Mouse (Mus musculus) forebrain, embryonic 11.5 days (tissue): ENCODE data around the gene Cacna1i. TPM values are rescaled to one million over a fixed set of nuclear protein-coding genes. Genes with fewer than 3 reads are reported as not detected.
A peak's percentile ranks its signal among the peaks of the same experiment; 100 is the strongest.

ENCODE experiments used
- ATAC-seq: fragments of 200-750 bp; cut with Nextera tagmentation; replicated peaks from 2 replicates; pipeline ENCODE4 v1.8.0; 2017; ENCODE audit warnings: moderate TSS enrichment; ENCODE audit not compliant: low FRiP score
- DNase-seq: peaks from one replicate; pipeline ENCODE4 v3.0.0-alpha.2; 2017; ENCODE audit warnings: low spot score
- H3K27ac ChIP-seq: fragments of 300-500 bp; sonication (generic); 2 replicates; pipeline ENCODE4 v1.5.1; 2014; ENCODE audit warnings: low read depth, low read length
- H3K27me3 ChIP-seq: fragments of 300-500 bp; sonication (generic); 2 replicates; pipeline ENCODE4 v1.6.1; 2014; ENCODE audit warnings: mild to moderate bottlenecking, low read length, mixed read lengths; ENCODE audit not compliant: control insufficient read depth, insufficient read depth
- H3K36me3 ChIP-seq: fragments of 300-500 bp; sonication (generic); 2 replicates; pipeline ENCODE4 v1.6.1; 2014; ENCODE audit warnings: mild to moderate bottlenecking, low read length, moderate library complexity, mixed read lengths; ENCODE audit not compliant: control insufficient read depth, insufficient read depth
- H3K4me1 ChIP-seq: fragments of 300-500 bp; sonication (generic); replicated peaks from 2 replicates; pipeline ENCODE4 v1.6.1; 2014; ENCODE audit warnings: low read length, mixed read lengths; ENCODE audit not compliant: control insufficient read depth, insufficient read depth
- H3K4me2 ChIP-seq: fragments of 300-500 bp; sonication (generic); 2 replicates; pipeline ENCODE4 v1.6.1; 2014; ENCODE audit warnings: low read depth, mild to moderate bottlenecking, low read length, moderate library complexity, mixed read lengths; ENCODE audit not compliant: severe bottlenecking
- H3K4me3 ChIP-seq: fragments of 300-500 bp; sonication (generic); 2 replicates; pipeline ENCODE4 v1.5.1; 2014; ENCODE audit warnings: low read depth, low read length
- H3K9ac ChIP-seq: fragments of 300-500 bp; sonication (generic); 2 replicates; pipeline ENCODE4 v1.6.1; 2014; ENCODE audit warnings: low read length
- H3K9me3 ChIP-seq: fragments of 300-500 bp; sonication (generic); 2 replicates; pipeline ENCODE4 v1.6.1; 2016; ENCODE audit warnings: low read length, mixed read lengths; ENCODE audit not compliant: control insufficient read depth
- WGBS: fragments of 180-500 bp; shearing (Covaris S2); extraction: QIAGEN DNeasy Blood & Tissue Kit; methylation state at CpG from one replicate; pipeline ENCODE4 v1.1.7; 2014; 5-methylcytosine and 5-hydroxymethylcytosine counted together
- polyA plus RNA-seq: library from polyadenylated mRNA; unstranded; fragments of >200 nt; fragmentation: Nextera tagmentation; extraction: Ambion mirVana; gene quantifications from 2 replicates; pipeline ENCODE4 v1.2.1, GENCODE M21; 2014

Gene Cacna1i
- polyA plus RNA-seq, 1 experiment from 2014 or later: 0.12 TPM

GRCm38 (mm10) chr15:80317841-80318530, 30.9 kb downstream of the Cacna1i start:
- DNase-seq (no peak), ATAC-seq (peak; percentile 28; the same call in 1 of the 2 replicates)
- no peaks in the 10 kb centered on the region for H3K36me3 ChIP-seq
- H3K9me3 ChIP-seq: no peaks in the 10 kb centered on the region
- H3K27ac ChIP-seq: no peak overlapping the region
- WGBS: 71% methylated on average over 8 of the region's 8 CpGs
- H3K4me3 ChIP-seq: no peak overlapping the region
- no peak overlapping the region for H3K9ac ChIP-seq
- H3K27me3 ChIP-seq: no peaks in the 10 kb centered on the region
- no peak overlapping the region for H3K4me2 ChIP-seq
- peaks cover 5% of the 10 kb centered on the region; the same call in 1 of the 2 replicates for H3K4me1 ChIP-seq

DNA sequence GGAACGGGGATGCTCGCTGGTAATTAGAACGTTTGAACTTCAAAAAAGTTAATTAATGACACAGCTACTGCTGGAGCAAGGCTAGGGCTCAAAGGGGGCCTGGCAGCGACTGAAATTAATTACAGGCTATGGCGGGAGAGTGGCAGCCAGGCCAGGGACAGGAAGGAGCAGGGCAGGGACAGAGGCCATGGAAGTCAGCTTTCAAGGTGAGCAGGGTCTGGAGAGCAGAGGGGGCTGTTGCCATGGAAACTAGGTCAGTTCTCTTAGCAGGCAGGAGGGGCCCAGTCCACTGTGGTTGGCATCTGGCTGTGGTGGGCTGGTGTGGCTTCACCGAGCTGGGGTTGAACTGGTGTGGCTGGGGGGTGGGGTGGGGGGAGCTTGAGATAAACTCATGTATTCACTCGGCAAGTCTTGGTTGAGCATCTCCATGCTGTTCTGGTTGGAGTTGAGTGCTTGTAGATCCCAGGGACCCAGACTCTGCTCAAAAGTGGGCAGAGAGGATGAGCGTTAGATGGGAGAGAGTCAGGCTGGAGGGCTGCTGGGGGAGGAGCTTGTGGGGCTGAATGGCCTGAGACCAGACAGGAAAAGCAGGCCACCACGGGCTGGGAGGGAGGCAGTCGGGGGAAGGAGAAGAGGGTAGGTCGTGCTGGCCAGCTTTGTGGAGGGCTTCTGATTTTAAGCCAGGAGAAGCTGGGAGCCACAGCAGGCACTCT, 31.7 kb downstream of the Cacna1i start:
- ATAC-seq (peak; percentile 42; the same call in 1 of the 2 replicates), DNase-seq (peak; percentile 66)
- peaks cover 5% of the 10 kb centered on the region; the same call in 1 of the 2 replicates for H3K4me1 ChIP-seq
- H3K27ac ChIP-seq: no peak overlapping the region
- H3K36me3 ChIP-seq: no peaks in the 10 kb centered on the region
- no peak overlapping the region for H3K4me3 ChIP-seq
- no peaks in the 10 kb centered on the region for H3K9me3 ChIP-seq
- no peaks in the 10 kb centered on the region for H3K27me3 ChIP-seq
- WGBS: 14% methylated on average over 11 of the region's 11 CpGs
- H3K4me2 ChIP-seq: no peak overlapping the region
- H3K9ac ChIP-seq: no peak overlapping the region

GRCm38 (mm10) chr15:80319315-80319714, 32.3 kb downstream of the Cacna1i start:
- Histone ChIP-seq H3K27ac (no peak overlapping the region), H3K9me3 (no peaks in the 10 kb centered on the region), H3K27me3 (no peaks in the 10 kb centered on the region), H3K4me3 (no peak overlapping the region), H3K9ac (no peak overlapping the region), H3K4me1 (peaks cover 5% of the 10 kb centered on the region; the same call in 1 of the 2 replicates), H3K36me3 (no peaks in the 10 kb centered on the region), H3K4me2 (no peak overlapping the region)
- DNase-seq: no peak
- WGBS: 77% methylated on average over 2 of the region's 2 CpGs
- no peak for ATAC-seq

DNA sequence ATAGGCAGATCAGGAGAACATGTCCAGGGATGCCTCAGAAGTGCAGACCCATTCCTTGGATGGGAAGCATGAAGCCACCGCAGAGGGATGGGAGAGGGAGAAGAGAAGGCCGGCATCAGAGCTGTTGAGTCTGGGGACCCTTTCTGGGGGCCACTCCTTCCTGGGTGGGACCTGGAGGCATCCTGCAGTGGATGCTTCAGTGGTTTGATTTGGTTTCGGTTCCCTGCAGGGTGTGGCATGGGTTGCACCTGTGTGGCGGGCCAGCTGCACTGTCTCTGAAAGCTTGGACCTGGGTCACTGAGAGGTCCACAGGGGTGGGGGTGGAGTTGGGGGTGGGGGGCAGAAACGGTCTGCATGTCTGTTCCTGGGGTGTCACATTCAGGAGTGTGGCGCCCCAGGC, 32.9 kb downstream of the Cacna1i start:
- 84% methylated on average over 6 of the region's 6 CpGs for WGBS
- Histone ChIP-seq H3K27me3 (no peaks in the 10 kb centered on the region), H3K4me3 (no peak overlapping the region), H3K9ac (no peak overlapping the region), H3K36me3 (no peaks in the 10 kb centered on the region), H3K4me1 (peaks cover 5% of the 10 kb centered on the region; the same call in 1 of the 2 replicates), H3K9me3 (no peaks in the 10 kb centered on the region), H3K27ac (no peak overlapping the region), H3K4me2 (no peak overlapping the region)
- ATAC-seq: no peak
- no peak for DNase-seq

GRCm38 (mm10) chr15:80325207-80325606, 38.2 kb downstream of the Cacna1i start:
- H3K9me3 ChIP-seq: no peaks in the 10 kb centered on the region
- no peak overlapping the region for H3K4me3 ChIP-seq
- H3K27me3 ChIP-seq: no peaks in the 10 kb centered on the region
- WGBS: 84% methylated on average over 2 of the region's 2 CpGs
- H3K36me3 ChIP-seq: no peaks in the 10 kb centered on the region
- H3K4me2 ChIP-seq: no peak overlapping the region
- H3K4me1 ChIP-seq: no peaks in the 10 kb centered on the region
- H3K27ac ChIP-seq: no peak overlapping the region
- no peak for ATAC-seq
- no peak for DNase-seq
- no peak overlapping the region for H3K9ac ChIP-seq

GRCm38 (mm10) chr15:80325756-80326155, 38.7 kb downstream of the Cacna1i start:
- no peak overlapping the region for H3K9ac ChIP-seq
- ATAC-seq: no peak

DNA sequence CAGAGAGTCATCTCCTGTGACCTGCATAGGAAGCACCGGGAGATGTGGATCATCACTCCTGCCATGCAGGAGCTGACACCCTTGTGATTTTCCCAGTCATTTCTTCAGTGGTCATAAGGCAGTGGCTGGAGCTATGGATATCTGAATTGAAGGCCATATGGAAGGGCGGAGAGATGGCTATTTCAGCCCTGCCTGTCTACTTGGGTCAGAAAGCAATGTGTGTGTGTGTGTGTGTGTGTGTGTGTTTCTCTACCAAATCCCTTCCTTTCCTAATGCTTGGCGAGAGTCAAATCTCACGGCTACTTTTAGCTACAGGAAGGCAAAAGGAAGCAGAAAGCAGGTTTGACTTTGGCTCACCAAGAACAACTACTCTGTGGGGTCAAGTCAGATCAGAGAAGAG, 39.9 kb downstream of the Cacna1i start:
- no peaks in the 10 kb centered on the region for H3K9me3 ChIP-seq
- no peak overlapping the region for H3K4me3 ChIP-seq
- H3K4me2 ChIP-seq: no peak overlapping the region
- no peaks in the 10 kb centered on the region for H3K36me3 ChIP-seq
- 88% methylated on average over 4 of the region's 4 CpGs for WGBS
- DNase-seq (no peak), ATAC-seq (no peak)
- no peak overlapping the region for H3K27ac ChIP-seq
- H3K27me3 ChIP-seq: no peaks in the 10 kb centered on the region
- no peaks in the 10 kb centered on the region for H3K4me1 ChIP-seq
- H3K9ac ChIP-seq: no peak overlapping the region

More at GRCm38 (mm10) chr15:80325756-80326155, 38.7 kb downstream of the Cacna1i start:
- Histone ChIP-seq H3K27me3 (no peaks in the 10 kb centered on the region), H3K4me1 (no peaks in the 10 kb centered on the region), H3K4me2 (no peak overlapping the region), H3K9me3 (no peaks in the 10 kb centered on the region), H3K27ac (no peak overlapping the region), H3K4me3 (no peak overlapping the region), H3K36me3 (no peaks in the 10 kb centered on the region)
- 79% methylated on average over 9 of the region's 9 CpGs for WGBS
- DNase-seq: no peak

DNA sequence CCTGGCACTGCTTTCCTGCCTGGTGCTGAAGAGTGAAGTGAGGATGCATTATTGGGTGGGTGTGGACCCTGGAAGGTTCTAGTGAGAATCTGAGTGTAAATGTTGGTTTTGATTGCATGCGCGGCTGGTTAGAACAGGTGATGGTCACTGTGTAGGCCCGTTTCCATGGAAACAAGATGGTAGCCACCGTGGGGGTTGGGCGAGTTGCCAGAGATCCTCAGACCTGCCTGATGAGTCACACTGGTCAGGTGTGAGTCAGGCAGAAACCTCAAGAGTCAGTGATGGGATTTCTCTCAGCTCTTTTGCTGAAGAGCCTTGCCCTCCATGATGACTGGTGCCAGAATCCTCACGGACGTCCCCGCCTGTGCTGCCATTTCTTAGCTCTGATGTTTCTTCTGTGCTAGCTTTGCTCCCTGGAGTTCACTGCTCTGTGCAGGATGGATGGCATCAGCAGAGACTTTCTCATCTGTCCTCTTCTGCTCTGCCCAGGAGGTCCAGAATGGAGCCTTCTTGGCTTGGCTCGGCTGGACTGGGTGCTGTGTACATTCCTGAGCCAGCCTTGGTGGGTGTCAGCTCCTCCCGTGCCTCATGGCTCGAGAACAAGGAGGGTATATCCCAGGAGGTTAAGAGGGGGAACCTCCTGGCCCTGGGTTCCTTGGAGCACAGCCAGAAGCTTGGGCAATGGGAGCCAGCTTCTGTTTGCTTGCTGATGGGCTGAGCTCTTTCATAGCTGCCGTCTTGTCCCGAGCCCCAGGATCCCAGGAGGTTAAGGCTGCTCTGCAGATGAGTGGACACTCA, 40.9 kb downstream of the Cacna1i start:
- DNase-seq: no peak
- Histone ChIP-seq H3K27ac (no peak overlapping the region), H3K27me3 (no peaks in the 10 kb centered on the region), H3K4me3 (no peak overlapping the region), H3K4me2 (no peak overlapping the region), H3K9ac (no peak overlapping the region), H3K4me1 (no peaks in the 10 kb centered on the region), H3K36me3 (no peaks in the 10 kb centered on the region), H3K9me3 (no peaks in the 10 kb centered on the region)
- ATAC-seq: no peak
- WGBS: 89% methylated on average over 13 of the region's 13 CpGs
